Mouse (Mus musculus): ENCODE data around the gene Cyp39a1. TPM values are rescaled to one million over a fixed set of nuclear protein-coding genes. Genes with fewer than 3 reads are reported as not detected.
A peak's percentile ranks its signal among the peaks of the same experiment; 100 is the strongest.

Cyp39a1 gene
- polyA plus RNA-seq, 1 experiment from 2014 or later: 26.1 TPM

DNA sequence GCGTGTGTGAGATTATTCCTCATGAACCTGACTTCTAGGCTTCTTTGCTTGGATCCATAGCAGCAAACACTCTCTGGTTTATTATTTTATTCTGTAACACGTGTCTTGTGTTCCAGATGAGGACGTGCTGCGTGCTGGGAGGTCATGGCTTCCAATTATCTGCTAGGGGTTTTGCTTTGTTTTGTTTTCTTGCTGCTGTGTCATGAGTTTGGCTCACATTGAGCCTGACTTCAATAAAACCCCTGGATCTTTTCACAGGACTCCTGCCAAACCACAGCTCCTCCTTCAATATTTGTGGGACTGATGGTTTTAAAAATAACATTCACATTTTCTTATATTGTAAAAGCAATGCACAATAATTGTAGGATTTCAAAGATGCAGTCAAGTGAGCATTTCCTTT is 117.3 kb downstream of the Cyp39a1 start:
- TF ChIP-seq CTCF (IDR thresholded peaks at IDR 0.05): no peak
- no peak for TF ChIP-seq EP300 (IDR thresholded peaks at IDR 0.05)
- H3K4me1 ChIP-seq (ENCODE audit: insufficient read depth, low read depth, low read length): no peaks in the 10 kb centered on the region
- ATAC-seq (no peak), DNase-seq (ENCODE audit: low spot score) (peak; percentile 6)
- WGBS: 51% methylated on average over 4 of the region's 4 CpGs
- no peaks in the 10 kb centered on the region for H3K9me3 ChIP-seq (ENCODE audit: low read length)
- no peak overlapping the region for H3K4me2 ChIP-seq (replicated peaks; ENCODE audit: low read depth, low read length)
- H3K27me3 ChIP-seq (replicated peaks; ENCODE audit: insufficient read depth, low read length): no peaks in the 10 kb centered on the region
- H3K36me3 ChIP-seq (ENCODE audit: insufficient read depth, low read length): no peaks in the 10 kb centered on the region
- no peak overlapping the region for H3K4me3 ChIP-seq (ENCODE audit: low read depth, low read length)
- H3K9ac ChIP-seq (replicated peaks; ENCODE audit: low read depth): no peak overlapping the region
- H3K27ac ChIP-seq (ENCODE audit: low read length): no peak overlapping the region

DNA sequence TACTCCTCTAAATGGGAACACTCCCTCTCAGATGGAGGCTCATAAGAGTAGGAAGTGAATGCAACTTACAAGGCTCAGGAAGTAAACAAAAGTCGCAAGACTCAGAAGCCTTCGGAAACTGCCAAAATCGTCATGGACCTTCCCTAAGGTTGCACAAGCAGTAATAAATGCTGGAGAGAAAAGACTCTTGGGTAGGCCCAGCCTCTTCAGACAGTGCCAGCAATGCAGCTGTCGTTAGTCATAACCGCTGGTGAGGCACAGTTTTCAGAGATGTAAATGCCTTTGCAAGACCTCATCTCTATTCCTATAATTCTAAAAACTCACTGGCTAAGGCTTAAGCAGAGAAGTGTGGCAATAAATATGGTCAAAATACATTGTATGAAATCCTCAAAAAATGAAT is 121.0 kb downstream of the Cyp39a1 start:
- H3K36me3 ChIP-seq (ENCODE audit: insufficient read depth, low read length): no peaks in the 10 kb centered on the region
- H3K27me3 ChIP-seq (replicated peaks; ENCODE audit: insufficient read depth, low read length): no peaks in the 10 kb centered on the region
- H3K4me2 ChIP-seq (replicated peaks; ENCODE audit: low read depth, low read length): no peak overlapping the region
- no peaks in the 10 kb centered on the region for H3K9me3 ChIP-seq (ENCODE audit: low read length)
- no peaks in the 10 kb centered on the region for H3K4me1 ChIP-seq (ENCODE audit: insufficient read depth, low read depth, low read length)
- H3K9ac ChIP-seq (replicated peaks; ENCODE audit: low read depth): no peak overlapping the region
- WGBS: 85% methylated on average over 5 of the region's 5 CpGs
- TF ChIP-seq EP300 (IDR thresholded peaks at IDR 0.05) (no peak), CTCF (IDR thresholded peaks at IDR 0.05) (no peak)
- no peak for DNase-seq (ENCODE audit: low spot score)
- no peak overlapping the region for H3K27ac ChIP-seq (ENCODE audit: low read length)
- H3K4me3 ChIP-seq (ENCODE audit: low read depth, low read length): no peak overlapping the region
- ATAC-seq: no peak

DNA sequence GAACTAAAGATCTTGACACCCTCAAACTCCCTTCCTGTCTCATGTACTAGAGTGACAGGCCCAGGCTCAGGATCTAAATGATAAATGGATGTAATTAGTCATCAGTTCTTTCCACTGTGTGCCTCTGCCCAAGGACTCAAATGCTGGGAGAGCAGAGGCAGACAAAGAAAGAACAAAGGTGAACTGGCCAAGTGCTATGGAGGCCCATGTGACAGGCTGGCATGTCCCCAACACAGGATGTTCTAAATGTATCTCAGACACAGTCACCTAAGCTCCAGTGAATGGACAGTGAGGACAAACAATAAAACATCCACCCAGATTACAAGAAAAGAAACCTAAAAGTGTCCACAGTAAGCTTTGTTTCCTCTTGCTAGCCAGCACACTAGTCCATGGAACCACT is 122.2 kb downstream of the Cyp39a1 start:
- H3K36me3 ChIP-seq (ENCODE audit: insufficient read depth, low read length): no peaks in the 10 kb centered on the region
- DNase-seq (ENCODE audit: low spot score) (no peak), ATAC-seq (no peak)
- no peak overlapping the region for H3K4me3 ChIP-seq (ENCODE audit: low read depth, low read length)
- H3K9ac ChIP-seq (replicated peaks; ENCODE audit: low read depth): no peak overlapping the region
- no peak overlapping the region for H3K27ac ChIP-seq (ENCODE audit: low read length)
- no peaks in the 10 kb centered on the region for H3K4me1 ChIP-seq (ENCODE audit: insufficient read depth, low read depth, low read length)
- no peaks in the 10 kb centered on the region for H3K27me3 ChIP-seq (replicated peaks; ENCODE audit: insufficient read depth, low read length)
- TF ChIP-seq CTCF (IDR thresholded peaks at IDR 0.05) (no peak), EP300 (IDR thresholded peaks at IDR 0.05) (no peak)
- H3K9me3 ChIP-seq (ENCODE audit: low read length): no peaks in the 10 kb centered on the region
- H3K4me2 ChIP-seq (replicated peaks; ENCODE audit: low read depth, low read length): no peak overlapping the region

DNA sequence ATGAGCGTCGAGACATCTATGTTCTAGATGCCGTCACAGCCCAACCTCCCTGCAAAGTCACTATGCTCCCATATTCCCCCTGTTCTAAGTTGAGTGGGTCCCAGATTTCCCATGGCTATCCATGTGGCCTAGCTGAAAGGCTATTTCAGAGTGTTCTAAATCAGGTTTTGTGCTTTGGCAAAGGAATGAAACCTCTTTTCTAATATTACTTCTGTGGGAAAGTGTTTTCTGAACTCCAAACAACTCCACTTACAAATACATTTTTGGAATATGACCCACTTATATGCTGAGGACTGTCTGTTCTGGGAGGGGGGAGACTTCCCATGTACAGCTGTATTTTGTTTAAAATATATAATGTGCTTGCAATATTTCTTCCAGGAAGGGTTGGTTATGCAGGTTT is 124.5 kb downstream of the Cyp39a1 start:
- no peak overlapping the region for H3K4me3 ChIP-seq (ENCODE audit: low read depth, low read length)
- no peaks in the 10 kb centered on the region for H3K27me3 ChIP-seq (replicated peaks; ENCODE audit: insufficient read depth, low read length)
- H3K9me3 ChIP-seq (ENCODE audit: low read length): no peaks in the 10 kb centered on the region
- H3K4me2 ChIP-seq (replicated peaks; ENCODE audit: low read depth, low read length): no peak overlapping the region
- no peak for TF ChIP-seq EP300 (IDR thresholded peaks at IDR 0.05)
- TF ChIP-seq CTCF (IDR thresholded peaks at IDR 0.05): no peak
- H3K9ac ChIP-seq (replicated peaks; ENCODE audit: low read depth): no peak overlapping the region
- 95% methylated on average over 3 of the region's 3 CpGs for WGBS
- no peaks in the 10 kb centered on the region for H3K36me3 ChIP-seq (ENCODE audit: insufficient read depth, low read length)
- H3K4me1 ChIP-seq (ENCODE audit: insufficient read depth, low read depth, low read length): no peaks in the 10 kb centered on the region
- ATAC-seq (no peak), DNase-seq (ENCODE audit: low spot score) (no peak)
- no peak overlapping the region for H3K27ac ChIP-seq (ENCODE audit: low read length)

DNA sequence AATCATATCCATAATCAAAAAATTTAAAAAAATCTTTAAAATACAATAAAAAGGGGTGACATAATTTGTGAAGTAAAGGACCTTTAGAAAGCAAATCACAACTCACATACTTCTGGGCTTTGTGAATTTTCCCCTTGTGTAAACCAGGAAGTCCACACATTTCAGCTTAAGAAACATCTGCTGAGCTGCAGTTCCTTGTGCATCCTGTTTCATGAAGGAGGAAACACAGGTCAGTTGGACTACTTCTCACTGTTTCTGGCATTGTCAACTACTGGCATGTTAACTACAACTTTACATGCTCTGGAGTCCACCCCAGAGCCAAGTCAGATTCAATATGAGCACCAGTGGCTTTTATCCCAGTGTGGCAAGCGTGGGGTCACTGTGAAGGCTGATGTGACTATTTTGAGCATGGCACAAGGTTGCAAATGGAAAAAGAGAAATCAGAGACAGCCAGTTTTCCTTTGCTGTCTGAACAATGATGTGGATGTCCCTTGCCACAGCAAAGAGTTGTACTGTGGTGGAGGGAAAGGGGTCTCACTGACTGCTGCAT is 127.6 kb downstream of the Cyp39a1 start:
- no peaks in the 10 kb centered on the region for H3K36me3 ChIP-seq (ENCODE audit: insufficient read depth, low read length)
- no peak for TF ChIP-seq EP300 (IDR thresholded peaks at IDR 0.05)
- TF ChIP-seq CTCF (IDR thresholded peaks at IDR 0.05): no peak
- no peak overlapping the region for H3K27ac ChIP-seq (ENCODE audit: low read length)
- H3K9ac ChIP-seq (replicated peaks; ENCODE audit: low read depth): no peak overlapping the region
- no peaks in the 10 kb centered on the region for H3K9me3 ChIP-seq (ENCODE audit: low read length)
- WGBS: 46% methylated on average over 1 of the region's 1 CpGs
- H3K4me1 ChIP-seq (ENCODE audit: insufficient read depth, low read depth, low read length): no peaks in the 10 kb centered on the region
- no peaks in the 10 kb centered on the region for H3K27me3 ChIP-seq (replicated peaks; ENCODE audit: insufficient read depth, low read length)
- no peak for ATAC-seq
- no peak overlapping the region for H3K4me2 ChIP-seq (replicated peaks; ENCODE audit: low read depth, low read length)
- no peak for DNase-seq (ENCODE audit: low spot score)
- H3K4me3 ChIP-seq (ENCODE audit: low read depth, low read length): no peak overlapping the region

Other genes with a start within 250 kb of the Cyp39a1 start
- gene Mep1a, start 164.6 kb upstream of the Cyp39a1 start, polyA plus RNA-seq (2015; fragmentation: Nextera tagmentation; extraction: Ambion mirVana): not detected in 2 replicates
- gene Ankrd66, start 123.8 kb upstream of the Cyp39a1 start, polyA plus RNA-seq (2015; fragmentation: Nextera tagmentation; extraction: Ambion mirVana): 1.3 and 2.1 TPM in 2 replicates
- 13.9 and 15.8 TPM in 2 replicates for gene Pla2g7, start 99.3 kb upstream of the Cyp39a1 start, polyA plus RNA-seq (2015; fragmentation: Nextera tagmentation; extraction: Ambion mirVana)
- gene Tdrd6, start 37.1 kb upstream of the Cyp39a1 start, polyA plus RNA-seq (2015; fragmentation: Nextera tagmentation; extraction: Ambion mirVana): 0.01 TPM in 1 of 2 replicates, not detected in the other
- gene Slc25a27, start 211 bp upstream of the Cyp39a1 start, polyA plus RNA-seq (2015; fragmentation: Nextera tagmentation; extraction: Ambion mirVana): 12.0 and 15.3 TPM in 2 replicates
- 1.3 and 2.4 TPM in 2 replicates for gene Rcan2, start 133.9 kb downstream of the Cyp39a1 start, polyA plus RNA-seq (2015; fragmentation: Nextera tagmentation; extraction: Ambion mirVana)